Mouse (Mus musculus) cerebellum, adult 2 months (tissue): ENCODE results near the gene Amer3.

Source experiments
- CTCF ChIP-seq: fragments of 200-500 bp; IDR thresholded peaks from 2 replicates; pipeline ENCODE4 v1.5.1; 2011; ENCODE audit warnings: low read depth, mild to moderate bottlenecking, control low read depth, low read length, moderate library complexity, borderline replicate concordance; ENCODE audit not compliant: insufficient read depth
- POLR2A ChIP-seq: fragments of 200-500 bp; IDR thresholded peaks from 2 replicates; pipeline ENCODE4 v1.6.1; 2011; ENCODE audit warnings: low read length, control low read depth, borderline replicate concordance; ENCODE audit not compliant: insufficient read depth

GRCm38 (mm10) chr1:34578851-34579781 lies at the start of gene Amer3:
- TF ChIP-seq CTCF (no peak), POLR2A (peak; percentile 72; the same call in 1 of the 2 replicates)
